Mouse (Mus musculus) spleen, postnatal 10 days (tissue): ENCODE data around the gene Rpe65.

Source experiments
- DNase-seq, 2 experiments: peaks; one replicate each; pipeline ENCODE4 v3.0.0; 2021 to 2022; ENCODE audit warnings: low spot score in 2 of 2

The Rpe65 gene

GRCm38 (mm10) chr3:159598875-159599274, at the start of gene Rpe65:
TSS of gene Rpe65 (plus strand) at chr3:159599175.
- no peak for DNase-seq

DNA sequence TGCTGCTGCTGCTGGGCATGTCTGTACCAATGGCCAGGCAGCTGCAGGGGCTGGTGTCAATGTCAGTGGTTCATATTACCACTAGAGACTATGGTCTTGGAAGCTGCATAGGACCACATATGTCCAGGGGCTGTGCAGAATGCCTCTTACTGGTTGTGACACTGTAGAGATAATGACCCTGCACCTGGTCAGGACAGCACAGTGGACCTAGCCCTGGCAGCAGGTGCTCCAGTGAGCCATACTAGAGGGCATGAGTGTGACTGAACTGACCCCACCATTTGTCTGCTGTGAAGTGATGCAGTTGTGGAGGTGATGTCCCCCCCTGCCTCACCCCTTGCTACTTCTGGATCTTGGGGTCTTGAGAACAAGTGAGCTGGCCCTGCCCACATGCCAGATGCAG, 48.8 kb upstream of the Rpe65 start:
- DNase-seq: no peak

GRCm38 (mm10) chr3:159614977-159615376, 16.0 kb downstream of the Rpe65 start:
- DNase-seq: no peak

- DNase-seq: no peak
Measured at GRCm38 (mm10) chr3:159621026-159621425, 22.1 kb downstream of the Rpe65 start.

DNA sequence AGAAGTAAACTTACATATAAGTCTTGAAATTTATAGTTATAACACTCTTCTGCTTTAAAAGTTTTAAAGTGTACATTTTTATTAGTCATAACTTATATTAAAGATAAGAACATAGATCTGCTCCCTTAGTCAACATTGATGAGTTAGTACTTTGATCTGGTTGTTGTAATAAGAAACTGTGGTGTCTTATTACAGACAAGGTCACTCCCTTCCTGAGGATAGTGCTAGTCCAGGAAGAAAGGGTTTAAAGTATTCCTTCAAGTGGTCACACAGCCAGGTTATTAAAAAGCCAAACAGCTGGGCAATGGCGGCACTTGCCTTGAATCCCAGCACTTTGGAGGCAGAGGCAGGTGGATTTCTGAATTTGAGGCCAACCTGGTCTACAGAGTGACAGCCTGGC, 25.0 kb downstream of the Rpe65 start:
- DNase-seq: no peak

DNA sequence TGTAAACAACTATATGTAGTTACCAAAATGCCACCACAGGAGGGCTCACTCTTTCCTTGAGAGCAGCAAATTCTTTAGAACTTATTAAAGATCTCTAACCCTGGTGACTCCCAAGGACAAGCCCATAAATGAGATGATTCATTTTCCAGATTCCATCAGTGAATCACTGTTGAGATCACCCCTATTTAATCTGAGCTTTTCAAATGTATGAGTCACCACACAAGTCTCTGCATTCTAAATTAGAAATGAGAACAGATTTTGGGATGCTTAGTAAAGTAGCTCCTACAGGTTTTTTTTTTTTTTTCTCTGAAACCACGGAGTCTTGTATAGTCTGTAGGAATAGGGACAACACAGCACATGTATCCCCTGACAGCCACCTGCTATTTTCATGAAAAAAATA, 61.8 kb downstream of the Rpe65 start:
- DNase-seq: no peak

DNA sequence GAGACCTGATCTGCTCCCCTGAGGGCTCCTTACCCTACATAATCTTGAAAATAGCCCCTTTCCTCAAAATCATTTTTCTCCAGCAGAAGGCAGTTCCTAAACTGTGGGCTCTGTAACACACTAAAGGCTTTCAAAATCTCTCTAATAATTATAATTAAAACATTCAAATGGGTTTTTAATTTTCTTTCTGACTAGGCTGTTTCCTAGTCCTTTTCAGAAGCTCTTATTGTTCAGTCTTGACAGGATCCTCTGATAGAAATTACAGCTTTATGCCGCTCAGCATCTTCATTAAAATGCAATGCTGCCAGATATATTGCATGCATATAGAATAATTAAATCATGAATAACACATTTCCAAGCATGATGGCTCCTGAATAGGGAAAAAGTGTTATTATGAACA, 64.4 kb downstream of the Rpe65 start:
- DNase-seq: no peak
